Mouse (Mus musculus) C2C12 (cell line): ENCODE data around the gene Commd7.

Source experiments
- CEBPB ChIP-seq: IDR thresholded peaks from one replicate; pipeline ENCODE4 v1.6.1; 2011; ENCODE audit warnings: low read depth, mild to moderate bottlenecking, control low read depth, moderate library complexity
- CTCF ChIP-seq: IDR thresholded peaks from one replicate; pipeline ENCODE4 v1.5.1; 2011; ENCODE audit not compliant: control insufficient read depth, insufficient read depth, insufficient read length
- FOSL1 ChIP-seq: IDR thresholded peaks from one replicate; pipeline ENCODE4 v1.8.0; 2011; ENCODE audit warnings: mild to moderate bottlenecking, low read length; ENCODE audit not compliant: poor library complexity, insufficient read depth, severe bottlenecking
- MAX ChIP-seq: IDR thresholded peaks from one replicate; pipeline ENCODE4 v1.6.1; 2011; ENCODE audit warnings: mild to moderate bottlenecking, control low read depth
- MYOD1 ChIP-seq: IDR thresholded peaks from one replicate; pipeline ENCODE4 v1.6.1; 2011; ENCODE audit warnings: low read depth; ENCODE audit not compliant: control insufficient read depth, insufficient read length
- MYOG ChIP-seq: IDR thresholded peaks from one replicate; pipeline ENCODE4 v1.6.1; 2011; ENCODE audit not compliant: control insufficient read depth, insufficient read length; ENCODE audit errors: extremely low read depth
- USF1 ChIP-seq: IDR thresholded peaks from one replicate; pipeline ENCODE4 v1.6.1; 2011; ENCODE audit warnings: low read depth, mild to moderate bottlenecking, control low read depth, moderate library complexity

DNA sequence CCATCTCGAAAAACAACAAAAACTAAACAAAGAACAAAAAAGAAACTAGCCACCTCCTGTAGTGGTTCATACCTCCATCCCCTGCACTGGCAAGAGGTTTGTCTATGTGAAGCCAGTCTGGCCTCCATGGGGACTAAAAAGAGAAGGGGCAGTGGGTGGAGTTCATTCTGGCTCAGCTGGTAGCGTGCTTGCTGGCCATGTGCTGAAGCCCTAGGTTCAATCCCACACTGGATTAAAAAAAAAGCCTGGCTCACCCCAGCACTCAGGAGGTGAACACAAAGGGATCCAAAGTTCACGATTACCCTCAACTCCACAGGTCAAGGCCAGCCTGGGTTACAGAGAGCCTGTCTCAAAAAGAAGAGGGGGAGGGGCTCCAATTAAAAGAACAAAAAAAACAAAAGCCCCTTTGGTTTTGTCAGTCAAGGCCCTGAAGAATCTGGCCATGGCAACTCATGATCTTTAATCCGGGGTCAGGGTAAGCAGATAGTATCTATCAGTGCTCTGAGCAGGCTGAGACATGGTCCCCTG is 52.1 kb downstream of the Commd7 start:
- TF ChIP-seq CTCF (no peak), FOSL1 (no peak), MAX (no peak), MYOG (no peak), CEBPB (no peak), USF1 (no peak), MYOD1 (no peak)
